8 mouse cellular contexts compared by ENCODE assay signal in the genomic region with DNA sequence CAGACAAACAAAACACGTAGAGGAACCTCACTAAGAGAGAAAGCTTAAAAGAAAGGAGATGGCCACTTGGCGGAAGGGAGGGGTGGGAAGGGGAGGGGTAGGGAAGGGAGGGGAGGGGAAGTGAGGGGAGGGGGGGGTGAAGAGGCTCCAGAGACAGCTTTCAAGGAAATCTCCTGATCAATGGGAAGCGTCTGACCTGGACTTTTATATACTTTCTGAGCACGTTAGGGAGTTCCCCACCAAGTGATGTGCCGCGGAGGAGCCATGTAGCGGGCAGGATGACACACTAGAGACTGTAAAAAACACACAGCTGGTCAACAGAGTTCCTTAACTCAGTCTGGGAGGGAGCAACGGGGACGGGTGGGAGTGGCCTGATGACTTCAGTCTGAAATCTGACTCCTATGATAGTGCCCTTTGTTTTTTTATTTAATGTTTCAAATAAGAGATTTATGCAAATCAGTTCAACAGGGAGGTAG. TPM values are rescaled to one million over a fixed set of nuclear protein-coding genes. Genes with fewer than 3 reads are reported as not detected.
DNase-seq lines count a peak whose midpoint lies in the region; ATAC-seq and TF ChIP-seq lines count a peak whose summit lies in the region.

No protein-coding gene starts in this region.

- no peaks in the 10 kb centered on the region for H3K36me3 ChIP-seq in forebrain, postnatal 0 days (ENCODE audit: insufficient read depth)
- H3K36me3 ChIP-seq in hindbrain, postnatal 0 days (ENCODE audit: insufficient read depth, low read length), result no peaks in the 10 kb centered on the region

- H3K4me3 ChIP-seq in forebrain, postnatal 0 days (ENCODE audit: low read depth, low read length), result peak overlapping the region; percentile 10; the same call in 1 of the 2 replicates
- peak overlapping the region; percentile 24; the same call in 1 of the 2 replicates for H3K4me3 ChIP-seq in hindbrain, postnatal 0 days (ENCODE audit: low read length)
- peak overlapping the region; percentile 50 for H3K4me3 ChIP-seq in lung, adult 2 months (replicated peaks; ENCODE audit: extremely low read depth, low read depth, low read length)

- H3K9ac ChIP-seq in forebrain, postnatal 0 days, result no peak overlapping the region
- no peak overlapping the region for H3K9ac ChIP-seq in hindbrain, postnatal 0 days (replicated peaks; ENCODE audit: low read length)

- no peaks in the 10 kb centered on the region; the same call in 1 of the 2 replicates for H3K27me3 ChIP-seq in forebrain, postnatal 0 days (ENCODE audit: insufficient read depth, low read length)
- no peaks in the 10 kb centered on the region for H3K27me3 ChIP-seq in hindbrain, postnatal 0 days (ENCODE audit: insufficient read depth, low read length)

- no peak for TF ChIP-seq CTCF in forebrain, postnatal 0 days (IDR thresholded peaks at IDR 0.05; ENCODE audit: low read depth)
- no peak for TF ChIP-seq CTCF in hindbrain, postnatal 0 days (IDR thresholded peaks at IDR 0.05; ENCODE audit: low read depth)
- no peak for TF ChIP-seq CTCF in lung, adult 2 months (IDR thresholded peaks at IDR 0.05; ENCODE audit: insufficient read depth, low read length)

- H3K4me2 ChIP-seq in forebrain, postnatal 0 days (ENCODE audit: low read depth), result peak overlapping the region; percentile 33
- H3K4me2 ChIP-seq in hindbrain, postnatal 0 days (ENCODE audit: low read depth, low read length), result peak overlapping the region; percentile 53

- H3K27ac ChIP-seq in forebrain, postnatal 0 days (ENCODE audit: low read depth, low read length), result no peak overlapping the region
- H3K27ac ChIP-seq in hindbrain, postnatal 0 days, result 0 out of 2 replicates have a peak overlapping the region, but pooled peaks have one; percentile 69

- WGBS in forebrain, postnatal 0 days, result 4% methylated on average over 8 of the region's 9 CpGs
- under 1% methylated on average over 8 of the region's 9 CpGs for WGBS in hindbrain, postnatal 0 days
- WGBS in lung, adult 2 months, result 1% methylated on average over 8 of the region's 9 CpGs

- H3K9me3 ChIP-seq in forebrain, postnatal 0 days (ENCODE audit: low read length), result no peaks in the 10 kb centered on the region
- H3K9me3 ChIP-seq in hindbrain, postnatal 0 days (ENCODE audit: low read length), result no peaks in the 10 kb centered on the region

- TF ChIP-seq POLR2A in lung, adult 2 months (IDR thresholded peaks at IDR 0.05; ENCODE audit: borderline replicate concordance, extremely low read depth, low read depth, low read length), result peak; percentile 58; the same call in 1 of the 2 replicates

- no peaks in the 10 kb centered on the region for H3K4me1 ChIP-seq in forebrain, postnatal 0 days (ENCODE audit: insufficient read depth)
- H3K4me1 ChIP-seq in hindbrain, postnatal 0 days (ENCODE audit: insufficient read depth, low read length), result no peaks in the 10 kb centered on the region
- no peaks in the 10 kb centered on the region for H3K4me1 ChIP-seq in lung, adult 2 months (ENCODE audit: control insufficient read depth, insufficient read depth, low read length)

- no peak for ATAC-seq in forebrain, postnatal 0 days
- no peak for ATAC-seq in hindbrain, postnatal 0 days

- peak; percentile 88 for DNase-seq in 416B (ENCODE audit: low read depth)
- peak; percentile 72 to 90 for DNase-seq in adrenal gland, adult (ENCODE audit: inconsistent age in 2 of 2, low spot score in 1 of 2)
- DNase-seq in forebrain, postnatal 0 days, result no peak
- DNase-seq in hindbrain, postnatal 0 days (ENCODE audit: low spot score), result peak; percentile 23
- peak; percentile 28 for DNase-seq in lung, adult 2 months
- peak; percentile 60 for DNase-seq in ovary, adult 18-20 months (ENCODE audit: low spot score)
- no peak for DNase-seq in cerebellum, adult 11-12 months
- DNase-seq in urinary bladder, postnatal 10 days (ENCODE audit: low spot score), result no peak

RNA-seq across cellular contexts. Expression of gene D17Wsu92e, which starts 6.5 kb away (rescaled TPM):
- total RNA-seq in forebrain, postnatal 0 days (2014; rRNA removed), result 63.6 and 70.5 TPM in 2 replicates
- 8.6 and 9.4 TPM in 2 replicates for polyA plus RNA-seq in forebrain, postnatal 0 days (2015; fragmentation: Nextera tagmentation; extraction: Ambion mirVana)
- 73.4 and 89.6 TPM in 2 replicates for total RNA-seq in hindbrain, postnatal 0 days (2014; rRNA removed)
- 10.3 and 10.5 TPM in 2 replicates for polyA plus RNA-seq in hindbrain, postnatal 0 days (2015; fragmentation: Nextera tagmentation; extraction: Ambion mirVana)
- 95.1 and 131 TPM in 2 replicates for polyA plus RNA-seq in lung, adult 2 months (2012; rRNA removed)

RNA-seq across cellular contexts. Expression of gene Snrpc, which starts 11.0 kb away (rescaled TPM):
- 137 and 204 TPM in 2 replicates for total RNA-seq in forebrain, postnatal 0 days (2014; rRNA removed)
- polyA plus RNA-seq in forebrain, postnatal 0 days (2015; fragmentation: Nextera tagmentation; extraction: Ambion mirVana), result 259 and 297 TPM in 2 replicates
- 124 and 146 TPM in 2 replicates for total RNA-seq in hindbrain, postnatal 0 days (2014; rRNA removed)
- polyA plus RNA-seq in hindbrain, postnatal 0 days (2015; fragmentation: Nextera tagmentation; extraction: Ambion mirVana), result 235 TPM in 2 replicates
- polyA plus RNA-seq in lung, adult 2 months (2012; rRNA removed), result 81.0 and 90.0 TPM in 2 replicates

RNA-seq across cellular contexts. Expression of gene Uhrf1bp1, which starts 29.3 kb away (rescaled TPM):
- 9.8 and 13.6 TPM in 2 replicates for total RNA-seq in forebrain, postnatal 0 days (2014; rRNA removed)
- polyA plus RNA-seq in forebrain, postnatal 0 days (2015; fragmentation: Nextera tagmentation; extraction: Ambion mirVana), result 2.1 and 2.6 TPM in 2 replicates
- 18.1 and 19.9 TPM in 2 replicates for total RNA-seq in hindbrain, postnatal 0 days (2014; rRNA removed)
- 3.4 and 3.6 TPM in 2 replicates for polyA plus RNA-seq in hindbrain, postnatal 0 days (2015; fragmentation: Nextera tagmentation; extraction: Ambion mirVana)
- 8.4 and 8.5 TPM in 2 replicates for polyA plus RNA-seq in lung, adult 2 months (2012; rRNA removed)

Comparison
In these comparisons a context has a peak if more than half of its experiments do, and no peak if none do; other contexts are left out.
1. DNase-seq: peak in 416B (single experiment), adrenal gland, adult (2 of 2), hindbrain, postnatal 0 days (single experiment), lung, adult 2 months (single experiment) and ovary, adult 18-20 months (single experiment); none in forebrain, postnatal 0 days (single experiment), cerebellum, adult 11-12 months (single experiment) and urinary bladder, postnatal 10 days (single experiment).
2. Peak in every context shown above with its lines, with median percentiles within 50 percentile points of each other: H3K4me3 ChIP-seq.